Mouse (Mus musculus) common myeloid progenitor, adult 5-6 weeks (primary cell): ENCODE measurements around the gene Fam241b. TPM values are rescaled to one million over a fixed set of nuclear protein-coding genes. Genes with fewer than 3 reads are reported as not detected.

Source experiments
- ATAC-seq: replicated peaks from 2 replicates; pipeline ENCODE4 v1.8.0; 2016; ENCODE audit warnings: low read depth, mild to moderate bottlenecking, moderate TSS enrichment, inconsistent platforms; ENCODE audit not compliant: poor library complexity, severe bottlenecking
- total RNA-seq: library from RNA; stranded (forward); fragments of 200-1000, 187-1606 nt; gene quantifications from 2 replicates; pipeline ENCODE4 v1.2.3, GENCODE M21; 2017

Gene Fam241b
- total RNA-seq, 1 experiment from 2014 or later = 1.1 TPM

GRCm38 (mm10) chr10:62135696-62136470 lies 7.8 kb downstream of the Fam241b start:
- no peak for ATAC-seq

- peak; percentile 76 for ATAC-seq
These were observed 10.9 kb downstream of the Fam241b start, which contains the start of gene Neurog3 for GRCm38 (mm10) chr10:62132691-62133281. TSS of gene Neurog3 (plus strand) at chr10:62133090.

- ATAC-seq = no peak
These were observed 15.3 kb downstream of the Fam241b start for GRCm38 (mm10) chr10:62128316-62128951.

GRCm38 (mm10) chr10:62127711-62128231 lies 15.9 kb downstream of the Fam241b start:
- no peak for ATAC-seq

- ATAC-seq = no peak
These were observed 16.6 kb downstream of the Fam241b start for GRCm38 (mm10) chr10:62127137-62127536.

GRCm38 (mm10) chr10:62113865-62114647 lies 29.7 kb downstream of the Fam241b start:
- ATAC-seq = no peak

GRCm38 (mm10) chr10:62111207-62111576 lies 32.5 kb downstream of the Fam241b start:
- ATAC-seq = no peak

- ATAC-seq = peak; percentile 87
These were observed 33.1 kb downstream of the Fam241b start for GRCm38 (mm10) chr10:62110504-62111206.

- ATAC-seq = no peak
These were observed 36.7 kb downstream of the Fam241b start for GRCm38 (mm10) chr10:62107048-62107447.

GRCm38 (mm10) chr10:62104835-62105576 lies 38.7 kb downstream of the Fam241b start:
- ATAC-seq = peak; percentile 48; the same call in 1 of the 2 replicates

- ATAC-seq = peak; percentile 82
These were observed 41.9 kb downstream of the Fam241b start for GRCm38 (mm10) chr10:62101504-62102439.

- no peak for ATAC-seq
These were observed 43.8 kb downstream of the Fam241b start for GRCm38 (mm10) chr10:62099749-62100403.

GRCm38 (mm10) chr10:62094401-62094800 lies 49.3 kb downstream of the Fam241b start:
- no peak for ATAC-seq

- peak; percentile 42; the same call in 1 of the 2 replicates for ATAC-seq
These were observed 49.8 kb downstream of the Fam241b start for GRCm38 (mm10) chr10:62093903-62094302.

- no peak for ATAC-seq
These were observed 54.2 kb downstream of the Fam241b start for GRCm38 (mm10) chr10:62089486-62089885.

GRCm38 (mm10) chr10:62089071-62089470 lies 54.6 kb downstream of the Fam241b start:
- ATAC-seq = no peak

GRCm38 (mm10) chr10:62088411-62088810 lies 55.3 kb downstream of the Fam241b start:
- ATAC-seq = no peak
